Mouse (Mus musculus) C2C12 (cell line): Measurements from ENCODE around the gene Bcl2a1a.
"Not testable (repeated sequence)": the region's sequence is repeated elsewhere in the genome, so short reads cannot be mapped to it uniquely, and the experiment has no call there.

Experiments
- CTCF ChIP-seq: IDR thresholded peaks from one replicate; pipeline ENCODE4 v1.5.1; 2011; ENCODE audit not compliant: control insufficient read depth, insufficient read depth, insufficient read length
- FOSL1 ChIP-seq: IDR thresholded peaks from one replicate; pipeline ENCODE4 v1.8.0; 2011; ENCODE audit warnings: mild to moderate bottlenecking, low read length; ENCODE audit not compliant: poor library complexity, insufficient read depth, severe bottlenecking
- MAX ChIP-seq: IDR thresholded peaks from one replicate; pipeline ENCODE4 v1.6.1; 2011; ENCODE audit warnings: mild to moderate bottlenecking, control low read depth
- USF1 ChIP-seq: IDR thresholded peaks from one replicate; pipeline ENCODE4 v1.6.1; 2011; ENCODE audit warnings: low read depth, mild to moderate bottlenecking, control low read depth, moderate library complexity

GRCm38 (mm10) chr9:88976875-88977274 is 20.2 kb downstream of the Bcl2a1a start:
- TF ChIP-seq CTCF, USF1, MAX, FOSL1: not testable (repeated sequence)
